Mouse (Mus musculus) T-cell, adult 66 days (primary cell): ENCODE measurements around the gene Layn. TPM values are rescaled to one million over a fixed set of nuclear protein-coding genes. Genes with fewer than 3 reads are reported as not detected.

Experiments
- total RNA-seq, 2 experiments: library from RNA; stranded (reverse); gene quantifications; 3 replicates in 1 of 2; 4 replicates in 1 of 2; pipeline ENCODE4 v1.2.4; 2023

Layn gene
- total RNA-seq = not detected

DNA sequence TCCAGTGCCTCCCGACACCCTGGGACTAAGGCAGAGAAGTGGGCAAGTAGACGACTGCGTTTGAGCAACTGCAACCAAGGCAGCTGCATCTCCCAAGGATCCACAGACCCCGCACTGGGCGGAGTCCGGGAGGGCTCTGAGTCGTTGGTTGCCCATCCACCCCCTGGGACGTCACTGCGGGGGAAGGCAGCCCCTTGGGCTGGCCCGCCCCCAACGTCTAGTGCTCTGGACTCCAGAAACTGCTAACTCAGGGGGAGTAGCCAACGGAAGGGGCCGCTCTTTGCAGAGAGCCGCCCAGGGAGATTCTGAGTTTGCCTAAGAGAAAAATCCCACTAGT, at the start of gene Layn:
Layn (minus strand) TSS at position 116 of the 337 bp plus-strand sequence.

DNA sequence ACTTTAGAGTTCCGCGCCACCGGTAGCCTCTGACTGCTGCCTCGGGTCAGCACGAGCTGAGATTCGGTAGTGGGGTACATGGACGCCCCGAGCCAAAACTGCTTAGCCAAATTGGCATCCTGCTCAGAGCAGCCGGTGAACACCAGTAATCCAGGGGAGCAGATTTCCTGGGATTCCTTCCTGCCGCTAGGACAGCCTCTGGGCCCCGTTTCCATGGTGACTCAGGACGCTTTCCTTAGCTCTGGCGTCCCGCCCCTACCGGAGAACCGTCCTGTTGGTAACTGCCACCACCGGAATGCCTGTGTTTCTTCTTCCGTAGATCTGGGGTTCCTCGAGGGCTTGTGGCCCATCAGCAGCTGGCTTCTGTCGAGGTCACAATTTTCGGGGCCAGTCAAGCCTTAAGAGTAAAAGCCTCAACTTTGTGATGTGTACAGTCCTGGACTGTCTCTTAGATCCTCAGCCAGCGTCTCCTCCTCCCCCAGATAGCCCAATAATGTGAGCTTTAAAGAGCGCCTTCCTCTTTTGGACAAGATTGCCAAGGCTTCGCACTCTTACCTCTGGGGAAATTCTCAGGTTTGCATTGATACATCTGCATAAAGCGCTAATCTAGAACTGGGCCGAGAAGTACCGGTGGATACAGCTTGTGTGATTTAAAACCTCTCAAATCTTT, 25.0 kb upstream of the Layn start, which contains the start of gene 4833427G06Rik:
4833427G06Rik (minus strand) TSS at position 323 of the 670 bp plus-strand sequence.

DNA sequence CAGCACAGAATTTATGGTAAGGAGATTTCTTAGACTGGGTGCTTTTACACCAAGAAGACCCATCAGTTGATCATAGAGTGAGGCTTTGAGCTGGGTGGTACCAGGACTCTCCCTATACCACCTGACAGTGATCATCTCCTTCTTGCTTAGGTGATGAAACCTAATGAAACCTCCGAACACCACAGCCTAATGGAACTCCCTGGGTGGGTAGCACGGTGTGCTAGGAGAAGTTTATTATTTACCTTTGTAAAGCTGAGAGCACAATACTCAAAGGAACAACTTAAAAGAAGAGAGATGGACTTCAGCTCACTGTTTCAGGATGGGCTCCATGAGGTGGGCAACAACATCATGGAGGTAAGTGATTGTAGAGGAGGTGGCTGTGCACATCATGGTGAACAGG, 16.3 kb downstream of the Layn start, which contains the start of gene Btg4:
Btg4 (plus strand) TSS at position 301 of the 400 bp plus-strand sequence.

DNA sequence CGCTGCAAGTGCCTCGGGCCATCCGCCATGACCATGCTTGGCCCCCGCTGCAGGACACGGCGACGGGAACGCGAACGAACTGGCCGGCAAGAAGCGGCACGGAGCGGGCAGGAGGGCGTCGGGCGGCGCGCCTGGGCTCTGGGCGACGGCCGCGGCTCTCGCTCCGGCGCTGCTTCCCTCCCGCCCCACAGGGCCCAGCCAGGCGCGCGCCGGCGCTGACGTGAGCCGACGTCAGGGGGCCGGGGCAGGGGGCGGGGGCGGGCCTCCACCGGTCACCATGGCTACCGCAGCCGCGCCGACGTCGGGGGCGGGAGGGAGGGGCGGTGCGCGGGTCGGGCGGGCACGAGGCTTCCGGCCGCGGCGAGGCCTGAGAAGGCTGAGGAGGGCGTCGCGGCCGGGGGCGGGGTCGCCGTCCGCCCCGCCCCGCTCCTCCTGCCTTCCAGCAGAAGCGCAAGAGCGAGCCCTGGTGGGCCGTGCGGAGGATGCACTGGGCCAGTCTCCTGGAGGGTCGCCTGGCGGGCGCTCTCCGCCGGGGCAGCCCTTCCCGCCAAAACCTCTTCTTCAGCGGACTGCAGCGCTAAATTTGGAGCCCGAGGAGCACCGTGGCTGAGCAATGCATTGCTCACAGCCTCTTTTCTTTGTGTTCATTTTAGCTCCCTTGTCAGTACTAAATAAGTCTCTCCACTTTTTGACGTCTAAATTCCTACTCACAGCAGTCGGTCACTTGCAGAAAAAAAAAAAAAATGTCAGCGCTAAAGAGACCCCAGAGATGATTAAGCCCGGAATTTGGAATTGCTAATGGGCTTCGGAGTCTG, 67.8 kb downstream of the Layn start, which contains the start of gene Sik2:
Sik2 (minus strand) TSS at position 233 of the 815 bp plus-strand sequence.

Other genes starting within 250 kb of the Layn start
- 10 to 100 TPM; 63.5 to 64.8 TPM for gene Ppp2r1b, start 231.8 kb downstream of the Layn start, total RNA-seq
- 10 to 100 TPM; 38.7 to 47.5 TPM for gene Sik2, start 68.0 kb downstream of the Layn start, total RNA-seq
- not detected for gene Btg4, start 16.2 kb downstream of the Layn start, total RNA-seq
- not detected for gene 4833427G06Rik, start 25.0 kb upstream of the Layn start, total RNA-seq
- gene Gm32742, start 88.4 kb upstream of the Layn start, total RNA-seq = not detected
- gene Pou2af1, start 136.6 kb upstream of the Layn start, total RNA-seq = 10 to 100 TPM; 11.4 to 12.1 TPM
- not detected for gene Colca2, start 201.5 kb upstream of the Layn start, total RNA-seq